Mouse (Mus musculus): ENCODE results near the gene Tmem269. TPM values are rescaled to one million over a fixed set of nuclear protein-coding genes. Genes with fewer than 3 reads are reported as not detected.

The Tmem269 gene
- polyA plus RNA-seq, 1 experiment from 2014 or later = 0.14 TPM

DNA sequence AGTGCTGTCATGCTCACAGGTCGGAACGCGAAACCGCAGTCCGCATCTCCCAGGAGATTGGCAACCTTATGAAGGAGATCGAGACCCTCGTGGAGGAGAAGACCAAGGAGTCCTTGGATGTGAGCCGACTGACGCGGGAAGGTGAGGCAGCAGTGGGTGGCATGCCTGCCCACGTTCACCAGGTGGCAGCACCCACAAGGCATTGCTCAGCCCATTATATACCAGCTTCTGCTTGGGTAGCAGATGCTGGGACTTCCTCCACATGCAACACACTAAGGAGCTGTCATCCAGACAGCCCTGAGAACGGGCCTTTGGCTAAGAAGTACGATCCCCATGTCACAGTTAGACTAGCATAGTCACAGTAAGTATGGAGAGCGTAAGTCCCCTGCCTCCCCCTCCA is 23.6 kb upstream of the Tmem269 start:
- Histone ChIP-seq H3K36me3 (ENCODE audit: insufficient read depth, low read length) (peaks cover 9% of the 10 kb centered on the region; the same call in 1 of the 2 replicates), H3K9me3 (replicated peaks; ENCODE audit: low read length) (no peaks in the 10 kb centered on the region), H3K4me1 (replicated peaks; ENCODE audit: insufficient read depth, low read length) (no peaks in the 10 kb centered on the region), H3K27me3 (ENCODE audit: insufficient read depth, low read length) (no peaks in the 10 kb centered on the region), H3K27ac (no peak overlapping the region), H3K4me3 (replicated peaks; ENCODE audit: low read depth, low read length) (no peak overlapping the region), H3K4me2 (ENCODE audit: low read length) (no peak overlapping the region), H3K9ac (ENCODE audit: low read depth, low read length) (no peak overlapping the region)
- DNase-seq (ENCODE audit: low spot score) (no peak), ATAC-seq (replicated peaks; ENCODE audit: low FRiP score, low read depth) (no peak)
- WGBS = 86% methylated on average over 14 of the region's 14 CpGs
- peak; percentile 65 for TF ChIP-seq CTCF (IDR thresholded peaks at IDR 0.05; ENCODE audit: low read depth)

DNA sequence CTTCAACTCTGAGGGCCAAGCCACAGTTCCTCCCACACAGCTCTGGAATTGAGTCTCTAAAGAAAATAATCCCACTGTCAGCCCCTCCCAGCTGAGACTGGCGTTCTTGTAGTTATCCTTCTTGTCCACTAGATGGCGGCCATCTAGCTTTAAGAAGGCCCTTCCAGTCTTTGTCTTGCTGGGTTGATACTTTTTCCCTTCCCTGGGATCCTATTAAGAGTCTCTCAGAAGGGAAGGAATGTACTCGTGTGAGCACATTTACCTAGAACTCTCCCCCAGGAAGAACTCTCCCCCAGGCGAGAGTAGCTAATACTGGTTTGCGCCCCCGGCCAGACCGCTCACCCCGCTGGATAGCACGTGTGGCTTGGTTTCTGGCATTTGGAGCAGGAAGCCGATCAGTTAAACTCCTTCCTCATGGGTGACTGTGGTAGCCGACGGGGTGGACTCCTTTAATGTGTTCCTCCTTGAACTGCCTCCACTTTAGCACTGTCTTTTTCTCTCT is 21.2 kb upstream of the Tmem269 start:
- H3K4me3 ChIP-seq (replicated peaks; ENCODE audit: low read depth, low read length) = no peak overlapping the region
- DNase-seq (ENCODE audit: low spot score) = peak; percentile 98
- peak; percentile 64 for ATAC-seq (replicated peaks; ENCODE audit: low FRiP score, low read depth)
- no peaks in the 10 kb centered on the region for H3K9me3 ChIP-seq (replicated peaks; ENCODE audit: low read length)
- H3K27me3 ChIP-seq (ENCODE audit: insufficient read depth, low read length) = no peaks in the 10 kb centered on the region
- peak overlapping the region; percentile 66 for H3K27ac ChIP-seq
- 32% methylated on average over 12 of the region's 12 CpGs for WGBS
- H3K36me3 ChIP-seq (ENCODE audit: insufficient read depth, low read length) = 0 out of 2 replicates have a peak, but pooled peaks cover 5% of the 10 kb centered on the region
- TF ChIP-seq CTCF (IDR thresholded peaks at IDR 0.05; ENCODE audit: low read depth) = peak; percentile 91
- no peak overlapping the region; the same call in 1 of the 2 replicates for H3K9ac ChIP-seq (ENCODE audit: low read depth, low read length)
- no peaks in the 10 kb centered on the region for H3K4me1 ChIP-seq (replicated peaks; ENCODE audit: insufficient read depth, low read length)
- peak overlapping the region; percentile 44 for H3K4me2 ChIP-seq (ENCODE audit: low read length)

DNA sequence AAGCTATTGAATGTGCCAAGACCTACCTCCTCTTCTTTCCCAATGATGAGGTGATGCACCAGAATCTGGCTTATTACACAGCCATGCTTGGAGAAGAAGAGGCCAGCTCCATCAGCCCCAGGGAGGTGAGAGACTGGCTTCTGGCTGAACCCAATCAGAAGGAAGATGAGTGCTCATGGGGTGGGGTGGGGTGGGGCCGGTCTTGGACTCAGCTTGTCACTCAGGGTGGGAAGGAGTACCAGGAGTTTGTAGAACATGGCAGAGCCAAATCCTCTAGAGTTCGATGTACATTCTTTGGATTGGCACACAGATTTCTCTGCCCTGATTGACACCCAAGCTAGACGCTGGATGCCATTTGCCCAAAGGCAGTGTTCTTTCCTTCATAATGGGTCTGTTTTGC is 20.6 kb upstream of the Tmem269 start:
- no peak for ATAC-seq (replicated peaks; ENCODE audit: low FRiP score, low read depth)
- 0 out of 2 replicates have a peak overlapping the region, but pooled peaks have one; percentile 25 for H3K27ac ChIP-seq

DNA sequence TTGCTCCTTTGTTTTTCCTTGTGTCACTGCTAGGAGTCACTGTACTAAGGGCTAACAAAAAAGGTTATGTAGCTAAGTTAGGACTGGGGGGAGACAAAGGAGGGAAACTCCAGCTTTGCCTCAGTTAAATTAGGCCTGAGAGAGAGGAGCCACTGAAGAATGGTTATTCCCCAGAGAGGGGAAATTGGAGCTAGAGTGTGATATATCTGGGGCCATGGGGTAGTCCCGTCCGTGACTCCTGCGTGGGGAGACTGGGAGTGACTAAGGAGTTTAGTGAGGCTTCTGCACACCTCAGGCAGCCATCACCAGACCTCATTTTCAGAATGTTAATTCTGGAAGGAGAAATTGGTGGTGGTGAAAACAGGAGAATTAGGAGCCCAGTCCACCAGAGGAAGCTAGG is 16.3 kb upstream of the Tmem269 start:
- peak overlapping the region; percentile 77 for H3K4me3 ChIP-seq (replicated peaks; ENCODE audit: low read depth, low read length)
- no peak for ATAC-seq (replicated peaks; ENCODE audit: low FRiP score, low read depth)
- H3K9ac ChIP-seq (ENCODE audit: low read depth, low read length) = no peak overlapping the region

More for the DNA sequence above, 20.6 kb upstream of the Tmem269 start:
- WGBS = 81% methylated on average over 3 of the region's 3 CpGs
- Histone ChIP-seq H3K27me3 (ENCODE audit: insufficient read depth, low read length) (no peaks in the 10 kb centered on the region), H3K9me3 (replicated peaks; ENCODE audit: low read length) (no peaks in the 10 kb centered on the region), H3K4me1 (replicated peaks; ENCODE audit: insufficient read depth, low read length) (no peaks in the 10 kb centered on the region), H3K9ac (ENCODE audit: low read depth, low read length) (no peak overlapping the region), H3K4me2 (ENCODE audit: low read length) (0 out of 2 replicates have a peak overlapping the region, but pooled peaks have one; percentile 44), H3K36me3 (ENCODE audit: insufficient read depth, low read length) (0 out of 2 replicates have a peak, but pooled peaks cover 5% of the 10 kb centered on the region), H3K4me3 (replicated peaks; ENCODE audit: low read depth, low read length) (no peak overlapping the region)
- no peak for TF ChIP-seq CTCF (IDR thresholded peaks at IDR 0.05; ENCODE audit: low read depth)
- no peak for DNase-seq (ENCODE audit: low spot score)

DNA sequence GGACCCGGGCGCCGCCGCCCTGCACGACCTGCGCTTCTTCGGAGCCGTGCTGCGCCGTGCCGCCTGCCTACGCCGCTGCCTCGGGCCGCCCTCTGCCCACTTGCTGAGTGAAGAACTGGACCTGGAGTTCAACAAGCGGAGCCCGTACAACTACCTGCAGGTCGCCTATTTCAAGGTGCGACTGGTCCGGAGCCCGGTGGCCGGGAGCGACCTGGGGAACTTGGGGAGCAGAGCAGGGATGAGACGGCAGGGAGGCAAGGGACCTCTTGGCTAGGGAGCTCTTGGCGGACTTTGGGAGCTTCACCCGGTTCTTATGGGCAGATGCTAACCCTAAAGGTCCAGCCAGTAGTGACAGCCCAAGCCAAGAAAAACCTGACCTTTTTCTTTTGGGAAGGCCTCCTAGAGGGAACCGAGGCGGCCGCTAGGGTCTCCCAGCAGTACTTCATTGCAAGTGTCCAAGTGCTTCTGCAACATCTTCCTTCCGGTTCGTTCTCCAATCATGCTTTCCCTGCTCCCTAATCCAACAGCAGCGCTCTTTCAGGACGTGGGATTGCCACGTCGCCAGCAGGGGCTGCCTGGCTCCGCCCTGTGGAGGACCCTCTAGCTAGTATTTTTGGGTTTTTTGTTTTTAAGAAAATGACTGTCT is 15.4 kb upstream of the Tmem269 start:
- Histone ChIP-seq H3K4me3 (replicated peaks; ENCODE audit: low read depth, low read length) (peak overlapping the region; percentile 77), H3K27me3 (ENCODE audit: insufficient read depth, low read length) (no peaks in the 10 kb centered on the region), H3K36me3 (ENCODE audit: insufficient read depth, low read length) (no peaks in the 10 kb centered on the region), H3K4me1 (replicated peaks; ENCODE audit: insufficient read depth, low read length) (peaks cover 4% of the 10 kb centered on the region; the same call in 1 of the 2 replicates), H3K9ac (ENCODE audit: low read depth, low read length) (peak overlapping the region; percentile 68), H3K9me3 (replicated peaks; ENCODE audit: low read length) (no peaks in the 10 kb centered on the region), H3K27ac (peak overlapping the region; percentile 68), H3K4me2 (ENCODE audit: low read length) (peak overlapping the region; percentile 86)
- TF ChIP-seq CTCF (IDR thresholded peaks at IDR 0.05; ENCODE audit: low read depth) = peak; percentile 49
- under 1% methylated on average over 36 of the region's 36 CpGs for WGBS
- ATAC-seq (replicated peaks; ENCODE audit: low FRiP score, low read depth) (no peak; the same call in 1 of the 2 replicates), DNase-seq (ENCODE audit: low spot score) (peak; percentile 91)

More for the DNA sequence above, 16.3 kb upstream of the Tmem269 start:
- no peaks in the 10 kb centered on the region for H3K36me3 ChIP-seq (ENCODE audit: insufficient read depth, low read length)
- H3K9me3 ChIP-seq (replicated peaks; ENCODE audit: low read length) = no peaks in the 10 kb centered on the region
- 61% methylated on average over 3 of the region's 3 CpGs for WGBS
- no peak for TF ChIP-seq CTCF (IDR thresholded peaks at IDR 0.05; ENCODE audit: low read depth)
- no peak overlapping the region for H3K27ac ChIP-seq
- peaks cover 4% of the 10 kb centered on the region; the same call in 1 of the 2 replicates for H3K4me1 ChIP-seq (replicated peaks; ENCODE audit: insufficient read depth, low read length)
- peak overlapping the region; percentile 86 for H3K4me2 ChIP-seq (ENCODE audit: low read length)
- no peaks in the 10 kb centered on the region for H3K27me3 ChIP-seq (ENCODE audit: insufficient read depth, low read length)
- no peak for DNase-seq (ENCODE audit: low spot score)

DNA sequence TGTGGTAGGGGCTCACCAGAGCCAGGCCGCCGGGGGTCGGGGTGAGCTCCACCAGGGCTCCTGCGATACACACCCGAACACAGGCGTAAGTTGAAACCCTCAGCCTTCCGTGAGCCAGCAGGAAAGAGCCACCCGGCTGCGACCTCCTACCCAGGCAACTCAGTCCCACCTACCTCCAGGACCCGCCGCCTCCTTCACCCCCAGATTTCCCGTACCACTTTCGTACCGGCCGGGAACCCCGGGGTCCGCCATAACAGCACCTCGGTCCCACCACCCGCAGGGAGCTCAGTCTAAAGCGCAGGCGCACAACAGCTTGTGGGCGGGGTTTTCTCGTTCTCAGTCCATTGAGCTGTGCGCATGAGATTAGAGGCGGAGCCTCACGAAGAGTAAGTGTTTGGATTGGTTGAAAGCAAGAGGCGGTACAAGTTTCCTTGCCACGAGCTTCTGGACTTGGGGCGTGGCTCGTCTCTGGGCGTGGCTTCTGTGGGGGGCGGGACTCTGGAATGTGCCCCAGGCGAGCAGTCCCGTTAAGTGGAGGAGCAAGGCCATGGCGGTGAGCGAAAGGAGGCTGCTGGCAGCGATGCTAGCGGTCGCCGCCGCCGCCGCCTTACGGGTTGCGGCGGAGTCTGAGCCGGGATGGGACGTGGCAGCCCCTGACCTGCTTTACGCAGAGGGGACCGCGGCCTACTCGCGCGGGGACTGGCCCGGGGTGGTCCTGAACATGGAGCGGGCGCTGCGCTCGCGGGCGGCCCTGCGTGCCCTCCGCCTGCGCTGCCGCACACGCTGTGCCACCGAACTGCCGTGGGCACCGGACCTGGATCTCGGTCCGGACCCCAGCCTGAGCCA is 14.6 kb upstream of the Tmem269 start, which contains the start of the genes AU022252 and P3h1:
TSS of gene AU022252 (minus strand) at position 303 of the 846 bp plus-strand sequence.
TSS of gene P3h1 (plus strand) at position 506 of the 846 bp plus-strand sequence.
- Histone ChIP-seq H3K4me3 (replicated peaks; ENCODE audit: low read depth, low read length) (peak within 1 kb of the TSS; percentile 77), H3K9ac (ENCODE audit: low read depth, low read length) (peak within 1 kb of the TSS; percentile 75), H3K4me2 (ENCODE audit: low read length) (peak within 1 kb of the TSS; percentile 86), H3K4me1 (replicated peaks; ENCODE audit: insufficient read depth, low read length) (peaks cover 4% of the 10 kb centered on the region; the same call in 1 of the 2 replicates), H3K9me3 (replicated peaks; ENCODE audit: low read length) (no peaks in the 10 kb centered on the region), H3K27me3 (ENCODE audit: insufficient read depth, low read length) (no peaks in the 10 kb centered on the region), H3K36me3 (ENCODE audit: insufficient read depth, low read length) (no peaks in the 10 kb centered on the region), H3K27ac (peak within 1 kb of the TSS; percentile 68)
- under 1% methylated on average over 71 of the region's 71 CpGs for WGBS
- peak; percentile 99 for DNase-seq (ENCODE audit: low spot score)
- peak; percentile 95 for ATAC-seq (replicated peaks; ENCODE audit: low FRiP score, low read depth)
- TF ChIP-seq CTCF (IDR thresholded peaks at IDR 0.05; ENCODE audit: low read depth) = no peak

All from kidney, postnatal 0 days (tissue).